Mouse (Mus musculus) embryonic facial prominence, embryonic 11.5 days (tissue): ENCODE data around the gene Rfx4. TPM values are rescaled to one million over a fixed set of nuclear protein-coding genes. Genes with fewer than 3 reads are reported as not detected.

Experiments used
- ATAC-seq: fragments of 200-750 bp; cut with Nextera tagmentation; replicated peaks from 2 replicates; pipeline ENCODE4 v1.8.0; 2017; ENCODE audit warnings: low read depth; ENCODE audit not compliant: insufficient number of reproducible peaks, low FRiP score, low TSS enrichment
- DNase-seq: peaks from one replicate; pipeline ENCODE4 v3.0.0-alpha.2; 2015; ENCODE audit warnings: low spot score
- H3K27ac ChIP-seq: fragments of 300-500 bp; sonication (generic); replicated peaks from 2 replicates; pipeline ENCODE4 v1.5.1; 2014; ENCODE audit warnings: mild to moderate bottlenecking, low read depth, low read length, control low read depth
- H3K27me3 ChIP-seq: fragments of 300-500 bp; sonication (generic); 2 replicates; pipeline ENCODE4 v1.6.1; 2014; ENCODE audit warnings: mild to moderate bottlenecking, low read length, moderate library complexity, mixed read lengths; ENCODE audit not compliant: control insufficient read depth, insufficient read depth
- H3K36me3 ChIP-seq: fragments of 300-500 bp; sonication (generic); replicated peaks from 2 replicates; pipeline ENCODE4 v1.6.1; 2014; ENCODE audit warnings: low read depth, mild to moderate bottlenecking, low read length, moderate library complexity, mixed read lengths; ENCODE audit not compliant: control insufficient read depth, insufficient read depth
- H3K4me1 ChIP-seq: fragments of 300-500 bp; sonication (generic); 2 replicates; pipeline ENCODE4 v1.6.1; 2014; ENCODE audit warnings: low read length, mixed read lengths; ENCODE audit not compliant: control insufficient read depth, insufficient read depth
- H3K4me2 ChIP-seq: fragments of 300-500 bp; sonication (generic); 2 replicates; pipeline ENCODE4 v1.6.1; 2014; ENCODE audit warnings: low read depth, mild to moderate bottlenecking, control low read depth, low read length, moderate library complexity
- H3K4me3 ChIP-seq: fragments of 300-500 bp; sonication (generic); 2 replicates; pipeline ENCODE4 v1.5.1; 2014; ENCODE audit warnings: low read depth, low read length, control low read depth
- H3K9ac ChIP-seq: fragments of 300-500 bp; sonication (generic); replicated peaks from 2 replicates; pipeline ENCODE4 v1.6.1; 2014; ENCODE audit warnings: mild to moderate bottlenecking, control low read depth, low read length
- H3K9me3 ChIP-seq: fragments of 300-500 bp; sonication (generic); replicated peaks from 2 replicates; pipeline ENCODE4 v1.6.1; 2016; ENCODE audit warnings: mild to moderate bottlenecking, low read length, inconsistent platforms, mixed read lengths; ENCODE audit not compliant: control insufficient read depth
- WGBS: fragments of 180-500 bp; shearing (Covaris S2); extraction: QIAGEN DNeasy Blood & Tissue Kit; methylation state at CpG from one replicate; pipeline ENCODE4 v1.1.7; 2014; 5-methylcytosine and 5-hydroxymethylcytosine counted together
- polyA plus RNA-seq: library from polyadenylated mRNA; unstranded; fragments of >200 nt; fragmentation: Nextera tagmentation; extraction: Ambion mirVana; gene quantifications from 2 replicates; pipeline ENCODE4 v1.2.1, GENCODE M21; 2014

The Rfx4 gene
- polyA plus RNA-seq, 1 experiment from 2014 or later: 5.2 TPM

DNA sequence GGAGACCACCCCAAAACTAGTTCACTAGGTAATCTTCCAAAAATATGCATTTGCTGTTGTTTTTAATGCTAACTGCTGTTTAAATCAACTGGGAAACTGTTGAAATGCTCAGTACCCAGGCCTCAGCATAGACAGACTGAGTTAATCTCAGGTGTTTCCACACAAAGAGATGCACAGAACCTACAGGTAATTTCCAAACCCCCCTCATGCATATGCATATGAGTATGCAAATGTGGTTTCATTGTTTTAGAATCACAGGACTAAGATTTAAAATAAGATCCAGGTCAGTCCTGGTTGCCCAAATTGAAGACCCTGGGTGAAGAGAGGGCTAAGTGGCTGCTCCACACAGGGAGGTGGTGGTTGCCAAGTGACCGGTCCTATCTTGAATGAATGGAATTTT lies 157.3 kb downstream of the Rfx4 start:
- Histone ChIP-seq H3K36me3 (no peaks in the 10 kb centered on the region), H3K4me3 (no peak overlapping the region), H3K27me3 (no peaks in the 10 kb centered on the region), H3K27ac (no peak overlapping the region), H3K9ac (no peak overlapping the region), H3K4me2 (no peak overlapping the region), H3K4me1 (no peaks in the 10 kb centered on the region), H3K9me3 (no peaks in the 10 kb centered on the region)
- DNase-seq: no peak
- ATAC-seq: no peak
- WGBS: 96% methylated on average over 1 of the region's 1 CpGs

DNA sequence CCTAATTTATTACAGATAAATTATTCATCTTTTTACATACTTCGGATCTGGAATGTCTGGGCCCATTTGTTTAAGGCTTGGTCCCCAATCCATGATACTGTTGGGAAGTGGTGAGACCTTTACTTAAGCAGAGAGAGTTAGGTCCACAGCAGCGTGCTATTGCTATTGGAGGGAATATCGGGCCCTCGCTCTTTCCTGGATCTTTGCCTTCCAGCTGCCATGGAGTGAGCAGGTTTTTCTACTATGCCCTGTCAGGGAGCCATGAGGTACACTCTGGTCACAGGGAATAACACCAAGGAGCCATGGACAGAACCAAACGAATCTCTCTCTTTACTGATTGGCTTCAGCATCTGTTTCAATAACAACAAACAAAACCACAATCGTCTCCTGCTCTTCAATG lies 159.6 kb downstream of the Rfx4 start:
- no peak for ATAC-seq
- H3K9me3 ChIP-seq: no peaks in the 10 kb centered on the region
- no peaks in the 10 kb centered on the region for H3K4me1 ChIP-seq
- H3K4me2 ChIP-seq: no peak overlapping the region
- no peaks in the 10 kb centered on the region for H3K36me3 ChIP-seq
- no peak for DNase-seq
- H3K4me3 ChIP-seq: no peak overlapping the region
- H3K9ac ChIP-seq: no peak overlapping the region
- 80% methylated on average over 6 of the region's 6 CpGs for WGBS
- no peak overlapping the region for H3K27ac ChIP-seq
- no peaks in the 10 kb centered on the region for H3K27me3 ChIP-seq

DNA sequence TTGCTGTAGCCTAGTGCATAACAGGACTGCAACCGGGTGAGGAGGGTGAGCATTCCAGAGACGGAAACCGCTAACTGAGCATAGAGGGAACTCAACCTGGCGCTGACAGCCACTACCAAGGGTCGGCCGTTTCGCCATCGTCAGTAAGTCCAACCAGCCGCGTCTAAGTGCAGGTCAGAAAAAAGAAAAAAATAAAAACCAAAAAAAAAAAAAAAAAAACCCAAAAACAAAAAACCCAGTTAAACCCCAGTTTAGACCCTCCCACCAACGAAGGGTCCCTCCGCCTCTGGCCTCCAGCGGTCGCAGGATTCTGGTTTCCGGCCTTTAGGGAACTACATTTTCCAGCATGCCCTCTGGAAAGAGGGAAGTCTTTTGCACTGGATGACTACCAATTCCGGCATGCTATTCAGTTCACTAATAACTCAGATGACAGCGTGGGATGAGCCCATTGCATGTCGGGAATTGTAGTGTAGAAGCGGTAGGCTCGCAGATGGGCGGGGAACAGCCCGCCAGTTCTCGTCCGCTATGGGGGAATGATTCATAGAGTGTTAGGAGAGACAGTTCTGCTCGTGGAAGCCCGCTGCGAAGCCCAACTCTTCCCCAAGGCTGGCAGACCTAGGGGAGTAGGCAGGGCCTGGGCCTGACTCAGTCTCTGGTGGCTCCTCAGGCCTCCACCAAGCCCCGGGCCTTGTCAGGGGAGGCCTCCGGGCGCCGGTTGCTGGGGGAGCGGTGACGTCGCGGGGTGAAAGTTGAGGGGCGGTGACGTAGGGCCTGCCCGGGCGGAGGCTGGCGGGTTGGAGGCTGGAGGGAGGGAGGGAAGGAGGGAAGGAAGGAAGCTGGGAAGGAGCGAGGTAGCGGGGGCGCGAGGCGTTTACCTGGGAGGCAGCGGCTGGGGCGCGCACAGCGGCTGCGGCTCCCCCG lies 161.2 kb downstream of the Rfx4 start, which contains the start of gene Ric8b:
Ric8b (plus strand) TSS at position 807 of the 921 bp plus-strand sequence.
- Histone ChIP-seq H3K4me1 (no peaks in the 10 kb centered on the region), H3K9me3 (no peaks in the 10 kb centered on the region), H3K27ac (peak within 1 kb of the TSS; percentile 72; the same call in 1 of the 2 replicates), H3K36me3 (no peaks in the 10 kb centered on the region; the same call in 1 of the 2 replicates), H3K4me2 (peak within 1 kb of the TSS; percentile 35), H3K4me3 (peak within 1 kb of the TSS; percentile 69), H3K27me3 (no peaks in the 10 kb centered on the region), H3K9ac (peak within 1 kb of the TSS; percentile 81)
- DNase-seq (peak; percentile 99), ATAC-seq (peak; percentile 95)
- under 1% methylated on average over 49 of the region's 51 CpGs for WGBS

DNA sequence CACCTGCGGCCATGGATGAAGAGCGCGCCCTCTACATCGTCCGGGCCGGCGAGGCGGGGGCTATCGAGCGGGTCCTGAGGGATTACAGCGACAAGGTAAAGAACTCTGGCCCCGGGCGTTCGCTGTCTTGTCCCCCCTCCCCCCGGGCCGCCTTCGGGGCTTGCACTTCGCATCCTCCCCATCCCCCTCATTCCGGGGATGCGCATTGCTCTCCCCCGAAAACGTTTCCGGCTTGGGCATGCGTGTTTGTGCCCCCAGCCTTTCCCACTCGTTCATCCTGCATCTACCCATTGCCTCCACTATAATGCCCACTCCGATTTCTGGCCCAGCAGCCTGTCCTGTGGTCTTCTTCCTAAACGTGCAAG lies 161.9 kb downstream of the Rfx4 start:
- ATAC-seq: peak; percentile 4; the same call in 1 of the 2 replicates
- peak overlapping the region; percentile 35 for H3K4me2 ChIP-seq
- no peaks in the 10 kb centered on the region; the same call in 1 of the 2 replicates for H3K36me3 ChIP-seq
- peak overlapping the region; percentile 81 for H3K9ac ChIP-seq
- no peaks in the 10 kb centered on the region for H3K9me3 ChIP-seq
- H3K4me3 ChIP-seq: peak overlapping the region; percentile 69
- DNase-seq: peak; percentile 43
- 1% methylated on average over 27 of the region's 27 CpGs for WGBS
- no peaks in the 10 kb centered on the region for H3K4me1 ChIP-seq
- peak overlapping the region; percentile 60; the same call in 1 of the 2 replicates for H3K27ac ChIP-seq
- no peaks in the 10 kb centered on the region for H3K27me3 ChIP-seq

DNA sequence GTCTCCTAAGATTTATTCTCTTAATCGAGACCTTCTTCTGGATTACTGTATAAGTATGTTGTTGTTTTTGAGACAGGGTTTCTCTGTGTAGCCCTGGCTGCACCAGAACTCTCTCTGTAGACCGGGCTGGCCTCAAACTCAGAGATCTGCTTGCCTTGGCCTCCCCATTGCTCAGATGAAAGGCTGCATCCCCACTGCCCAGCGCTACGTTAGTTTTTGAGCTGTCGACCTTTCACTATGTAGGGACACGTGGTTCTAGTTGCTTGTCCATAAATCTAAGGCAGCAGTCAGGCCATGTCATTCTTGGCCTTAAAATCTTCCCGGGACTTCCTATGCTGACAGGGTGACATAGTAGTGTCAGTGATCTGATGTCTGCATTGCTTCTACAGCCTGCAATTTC lies 170.5 kb downstream of the Rfx4 start:
- 87% methylated on average over 7 of the region's 7 CpGs for WGBS
- H3K36me3 ChIP-seq: no peaks in the 10 kb centered on the region; the same call in 1 of the 2 replicates

DNA sequence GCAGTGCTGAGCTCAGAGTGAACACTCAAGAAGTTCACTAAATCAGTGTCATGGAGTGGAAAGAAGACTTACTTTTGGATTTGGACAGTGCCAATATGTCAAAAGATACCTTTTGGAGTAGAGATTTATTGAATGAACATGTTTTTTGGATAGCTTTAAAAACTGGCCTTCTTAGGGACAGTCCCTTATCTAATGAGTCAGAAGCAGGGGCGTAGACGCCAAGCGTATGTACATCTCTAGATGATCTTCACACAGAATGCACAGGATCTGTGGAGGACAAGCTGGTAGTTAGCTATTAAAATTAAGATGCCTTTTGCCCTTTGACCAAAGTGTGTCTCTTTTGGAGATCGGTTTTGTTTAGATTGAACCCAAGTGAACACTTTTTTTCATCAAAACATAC lies 171.0 kb downstream of the Rfx4 start:
- H3K27me3 ChIP-seq: no peaks in the 10 kb centered on the region
- ATAC-seq (no peak), DNase-seq (no peak)
- H3K4me3 ChIP-seq: no peak overlapping the region
- H3K36me3 ChIP-seq: no peaks in the 10 kb centered on the region; the same call in 1 of the 2 replicates
- H3K27ac ChIP-seq: no peak overlapping the region
- no peak overlapping the region for H3K9ac ChIP-seq
- whole genome bisulfite sequencing: 94% methylated on average over 4 of the region's 4 CpGs
- H3K4me2 ChIP-seq: no peak overlapping the region
- H3K4me1 ChIP-seq: no peaks in the 10 kb centered on the region
- H3K9me3 ChIP-seq: no peaks in the 10 kb centered on the region

More for the DNA sequence above, 170.5 kb downstream of the Rfx4 start:
- no peak for ATAC-seq
- H3K4me3 ChIP-seq: no peak overlapping the region
- no peak overlapping the region for H3K9ac ChIP-seq
- DNase-seq: no peak
- no peaks in the 10 kb centered on the region for H3K9me3 ChIP-seq
- no peak overlapping the region for H3K27ac ChIP-seq
- H3K4me2 ChIP-seq: no peak overlapping the region
- no peaks in the 10 kb centered on the region for H3K27me3 ChIP-seq
- no peaks in the 10 kb centered on the region for H3K4me1 ChIP-seq

DNA sequence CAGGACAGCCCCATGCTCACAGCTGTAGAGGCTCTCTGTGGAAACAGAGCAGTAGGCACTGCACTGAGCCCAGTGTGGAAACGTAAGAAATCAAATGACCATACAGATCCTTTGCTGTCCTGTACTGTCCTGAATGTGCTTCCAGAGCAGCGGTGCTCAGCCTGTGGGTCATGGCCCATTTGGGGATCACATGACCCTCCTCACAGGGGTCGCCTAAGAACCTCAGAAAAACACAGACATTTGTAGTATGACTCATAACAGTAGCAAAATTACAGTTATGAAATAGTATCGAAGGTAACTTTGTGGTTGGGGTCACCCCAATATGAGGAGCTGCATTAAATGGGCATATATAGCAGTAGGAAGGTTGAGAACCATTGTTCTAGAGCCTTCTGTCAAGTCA lies 172.6 kb downstream of the Rfx4 start:
- WGBS: 94% methylated on average over 4 of the region's 4 CpGs
- no peaks in the 10 kb centered on the region for H3K9me3 ChIP-seq
- H3K4me1 ChIP-seq: no peaks in the 10 kb centered on the region
- no peaks in the 10 kb centered on the region for H3K27me3 ChIP-seq
- H3K9ac ChIP-seq: no peak overlapping the region
- no peak for ATAC-seq
- no peak overlapping the region for H3K27ac ChIP-seq
- no peaks in the 10 kb centered on the region; the same call in 1 of the 2 replicates for H3K36me3 ChIP-seq
- H3K4me2 ChIP-seq: no peak overlapping the region
- no peak for DNase-seq
- no peak overlapping the region for H3K4me3 ChIP-seq

DNA sequence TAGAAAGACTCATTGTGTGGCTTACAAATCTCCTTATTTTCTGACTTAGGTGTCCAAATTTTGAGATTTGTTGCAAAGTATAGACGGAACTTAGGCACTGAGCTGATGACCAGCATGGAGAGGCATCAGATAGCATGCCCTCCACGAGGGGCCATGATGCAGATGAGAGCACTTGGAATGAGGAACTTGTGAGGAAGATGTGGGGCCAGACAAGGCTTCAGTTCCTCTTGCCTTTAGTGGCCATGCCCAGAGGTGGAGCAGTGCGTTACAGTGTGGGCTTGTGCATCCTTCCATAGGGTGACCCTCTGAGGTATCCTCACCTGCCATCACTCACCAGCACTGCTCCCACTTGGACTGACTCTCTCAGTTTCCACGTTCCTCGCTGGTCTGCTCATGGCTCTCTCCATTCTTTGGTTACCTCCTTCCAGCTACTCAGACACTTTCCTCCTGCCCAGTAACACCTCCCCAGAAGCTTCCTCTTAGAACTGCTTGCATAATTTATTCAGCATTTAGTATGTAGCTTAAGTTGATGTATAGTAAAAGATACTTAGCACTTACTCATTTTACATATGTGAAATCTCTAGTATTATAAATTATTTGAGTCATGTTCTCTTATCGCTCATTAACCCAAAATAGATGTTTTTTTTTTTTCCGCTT lies 179.8 kb downstream of the Rfx4 start:
- Histone ChIP-seq H3K4me3 (no peak overlapping the region), H3K4me2 (no peak overlapping the region), H3K27me3 (no peaks in the 10 kb centered on the region), H3K9me3 (no peaks in the 10 kb centered on the region), H3K27ac (no peak overlapping the region), H3K9ac (no peak overlapping the region), H3K4me1 (no peaks in the 10 kb centered on the region), H3K36me3 (no peaks in the 10 kb centered on the region)
- no peak for DNase-seq
- WGBS: 85% methylated on average over 7 of the region's 7 CpGs
- ATAC-seq: no peak
